Mouse (Mus musculus): ENCODE results near the gene Ifna2.

DNA sequence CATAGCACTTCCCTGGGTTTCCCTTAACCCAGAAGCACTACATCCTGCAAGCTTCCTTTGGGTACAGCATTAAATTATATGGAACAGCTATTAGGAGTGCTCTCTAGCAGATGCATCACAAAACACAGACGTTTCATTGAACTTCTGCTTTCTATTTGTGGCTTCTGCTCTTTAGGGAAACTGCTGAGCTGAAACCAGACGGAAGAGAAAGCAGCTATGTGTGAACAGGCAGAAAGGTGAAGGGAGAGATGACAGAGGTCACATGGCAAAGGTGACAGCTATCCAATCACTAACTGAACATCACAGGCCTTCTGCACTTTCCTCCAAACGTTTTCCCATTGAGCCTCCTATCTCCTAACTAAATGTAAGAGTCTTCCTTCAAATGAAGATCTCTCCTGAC is 22.2 kb upstream of the Ifna2 start:
- TF ChIP-seq CTCF (IDR thresholded peaks at IDR 0.05) (no peak), EP300 (IDR thresholded peaks at IDR 0.05) (no peak)

All from lung, postnatal 0 days (tissue).